Mouse (Mus musculus) megakaryocyte, embryonic 14.5 days (primary cell): ENCODE data around the gene Apon.

Source experiments
- FLI1 ChIP-seq: IDR thresholded peaks from 2 replicates; pipeline ENCODE4 v1.6.1; 2012; ENCODE audit warnings: low read length, inconsistent platforms, mixed read lengths
- GATA1 ChIP-seq: IDR thresholded peaks from 3 replicates; pipeline ENCODE4 v1.6.1; 2012; ENCODE audit warnings: mixed read lengths, low read length, inconsistent platforms, borderline replicate concordance

GRCm38 (mm10) chr10:128298243-128298642 is 44.3 kb downstream of the Apon start:
- TF ChIP-seq GATA1 (no peak), FLI1 (no peak)
